Mouse (Mus musculus) embryonic facial prominence, embryonic 15.5 days (tissue): ENCODE measurements around the gene Qsox1. TPM values are rescaled to one million over a fixed set of nuclear protein-coding genes. Genes with fewer than 3 reads are reported as not detected.
A peak's percentile ranks its signal among the peaks of the same experiment; 100 is the strongest.

ENCODE experiments used
- ATAC-seq: fragments of 200-750 bp; cut with Nextera tagmentation; 2 replicates; pipeline ENCODE4 v1.8.0; 2017; ENCODE audit warnings: low read depth, moderate TSS enrichment; ENCODE audit not compliant: insufficient number of reproducible peaks, low FRiP score, low TSS enrichment
- H3K27ac ChIP-seq: fragments of 300-500 bp; sonication (generic); replicated peaks from 2 replicates; pipeline ENCODE4 v1.5.1; 2015; ENCODE audit warnings: mild to moderate bottlenecking, inconsistent platforms
- H3K27me3 ChIP-seq: fragments of 300-500 bp; sonication (generic); 2 replicates; pipeline ENCODE4 v1.6.1; 2015; ENCODE audit warnings: inconsistent platforms
- H3K36me3 ChIP-seq: fragments of 300-500 bp; sonication (generic); 2 replicates; pipeline ENCODE4 v1.6.1; 2015; ENCODE audit warnings: mild to moderate bottlenecking, inconsistent platforms
- H3K4me1 ChIP-seq: fragments of 300-500 bp; sonication (generic); 2 replicates; pipeline ENCODE4 v1.6.1; 2015; ENCODE audit warnings: inconsistent platforms
- H3K4me2 ChIP-seq: fragments of 300-500 bp; sonication (generic); replicated peaks from 2 replicates; pipeline ENCODE4 v1.6.1; 2015; ENCODE audit warnings: mild to moderate bottlenecking, inconsistent platforms
- H3K4me3 ChIP-seq: fragments of 300-500 bp; sonication (generic); replicated peaks from 2 replicates; pipeline ENCODE4 v1.5.1; 2015; ENCODE audit warnings: mild to moderate bottlenecking, inconsistent platforms
- H3K9ac ChIP-seq: fragments of 300-500 bp; sonication (generic); 2 replicates; pipeline ENCODE4 v1.6.1; 2015; ENCODE audit warnings: inconsistent platforms
- H3K9me3 ChIP-seq: fragments of 300-500 bp; sonication (generic); replicated peaks from 2 replicates; pipeline ENCODE4 v1.6.1; 2016; ENCODE audit warnings: inconsistent platforms
- WGBS: fragments of 180-500 bp; shearing (Covaris S2); methylation state at CpG from one replicate; pipeline ENCODE4 v1.1.7; 2015; 5-methylcytosine and 5-hydroxymethylcytosine counted together
- polyA plus RNA-seq: library from polyadenylated mRNA; unstranded; fragments of >200 nt; fragmentation: Nextera tagmentation; extraction: Ambion mirVana; gene quantifications from 2 replicates; pipeline ENCODE4 v1.2.1, GENCODE M21; 2015

The Qsox1 gene
- polyA plus RNA-seq, 1 experiment from 2014 or later: 41.4 TPM

GRCm38 (mm10) chr1:155759167-155759566 lies 53.5 kb downstream of the Qsox1 start:
- no peak overlapping the region for H3K4me2 ChIP-seq
- H3K9ac ChIP-seq: no peak overlapping the region
- 13% methylated on average over 12 of the region's 12 CpGs for WGBS
- ATAC-seq: no peak
- no peak overlapping the region for H3K4me3 ChIP-seq
- peaks cover 10% of the 10 kb centered on the region; the same call in 1 of the 2 replicates for H3K27me3 ChIP-seq
- no peaks in the 10 kb centered on the region for H3K36me3 ChIP-seq
- 0 out of 2 replicates have a peak, but pooled peaks cover 3% of the 10 kb centered on the region for H3K4me1 ChIP-seq
- H3K27ac ChIP-seq: no peak overlapping the region
- H3K9me3 ChIP-seq: no peaks in the 10 kb centered on the region

GRCm38 (mm10) chr1:155758711-155759110 lies 54.0 kb downstream of the Qsox1 start:
- Histone ChIP-seq H3K4me1 (0 out of 2 replicates have a peak, but pooled peaks cover 3% of the 10 kb centered on the region), H3K27me3 (peaks cover 13% of the 10 kb centered on the region), H3K27ac (no peak overlapping the region), H3K36me3 (no peaks in the 10 kb centered on the region), H3K9ac (no peak overlapping the region), H3K9me3 (no peaks in the 10 kb centered on the region), H3K4me3 (no peak overlapping the region), H3K4me2 (no peak overlapping the region)
- no peak for ATAC-seq
- WGBS: 71% methylated on average over 4 of the region's 4 CpGs

- Histone ChIP-seq H3K4me3 (no peak overlapping the region), H3K4me1 (0 out of 2 replicates have a peak, but pooled peaks cover 3% of the 10 kb centered on the region), H3K4me2 (no peak overlapping the region), H3K27ac (no peak overlapping the region), H3K9me3 (no peaks in the 10 kb centered on the region), H3K9ac (no peak overlapping the region), H3K36me3 (no peaks in the 10 kb centered on the region), H3K27me3 (peaks cover 24% of the 10 kb centered on the region)
- no peak for ATAC-seq
- WGBS: 64% methylated on average over 7 of the region's 7 CpGs
Observed at GRCm38 (mm10) chr1:155757621-155758020, 55.1 kb downstream of the Qsox1 start.

- no peak overlapping the region for H3K27ac ChIP-seq
- no peak overlapping the region for H3K4me3 ChIP-seq
- no peaks in the 10 kb centered on the region for H3K9me3 ChIP-seq
- WGBS: 71% methylated on average over 9 of the region's 9 CpGs
- H3K27me3 ChIP-seq: peaks cover 55% of the 10 kb centered on the region
- no peak for ATAC-seq
- no peak overlapping the region for H3K9ac ChIP-seq
- no peaks in the 10 kb centered on the region for H3K4me1 ChIP-seq
- H3K36me3 ChIP-seq: no peaks in the 10 kb centered on the region
- H3K4me2 ChIP-seq: no peak overlapping the region
Observed at GRCm38 (mm10) chr1:155753411-155753810, 59.3 kb downstream of the Qsox1 start.

- ATAC-seq: no peak
- 55% methylated on average over 6 of the region's 6 CpGs for WGBS
- H3K4me2 ChIP-seq: no peak within 1 kb of the TSS
- peaks cover 72% of the 10 kb centered on the region for H3K27me3 ChIP-seq
- no peaks in the 10 kb centered on the region for H3K9me3 ChIP-seq
- H3K4me3 ChIP-seq: no peak within 1 kb of the TSS
- H3K27ac ChIP-seq: no peak within 1 kb of the TSS
- no peaks in the 10 kb centered on the region for H3K36me3 ChIP-seq
- H3K4me1 ChIP-seq: no peaks in the 10 kb centered on the region
- H3K9ac ChIP-seq: no peak within 1 kb of the TSS
Observed at GRCm38 (mm10) chr1:155751484-155752255, 61.0 kb downstream of the Qsox1 start, which contains the start of gene Lhx4. Gene Lhx4 (minus strand): TSS chr1:155751684.

GRCm38 (mm10) chr1:155750517-155751178 lies 62.0 kb downstream of the Qsox1 start:
- no peaks in the 10 kb centered on the region for H3K9me3 ChIP-seq
- H3K9ac ChIP-seq: no peak overlapping the region
- ATAC-seq: no peak
- no peaks in the 10 kb centered on the region for H3K36me3 ChIP-seq
- H3K4me1 ChIP-seq: no peaks in the 10 kb centered on the region
- H3K27ac ChIP-seq: no peak overlapping the region
- H3K27me3 ChIP-seq: peaks cover 82% of the 10 kb centered on the region
- H3K4me2 ChIP-seq: no peak overlapping the region
- no peak overlapping the region for H3K4me3 ChIP-seq
- WGBS: 10% methylated on average over 11 of the region's 11 CpGs

- Histone ChIP-seq H3K9ac (no peak overlapping the region), H3K27ac (no peak overlapping the region), H3K27me3 (peaks cover 86% of the 10 kb centered on the region), H3K4me2 (no peak overlapping the region), H3K4me3 (no peak overlapping the region), H3K9me3 (no peaks in the 10 kb centered on the region), H3K36me3 (no peaks in the 10 kb centered on the region), H3K4me1 (peaks cover 3% of the 10 kb centered on the region)
- ATAC-seq: no peak
- 70% methylated on average over 5 of the region's 5 CpGs for WGBS
Observed at GRCm38 (mm10) chr1:155747911-155748310, 64.8 kb downstream of the Qsox1 start.

- Histone ChIP-seq H3K4me3 (no peak overlapping the region), H3K36me3 (no peaks in the 10 kb centered on the region), H3K4me1 (peaks cover 12% of the 10 kb centered on the region), H3K9ac (no peak overlapping the region), H3K27me3 (peaks cover 86% of the 10 kb centered on the region), H3K27ac (no peak overlapping the region), H3K9me3 (no peaks in the 10 kb centered on the region), H3K4me2 (no peak overlapping the region)
- no peak for ATAC-seq
- WGBS: 15% methylated on average over 8 of the region's 8 CpGs
Observed at GRCm38 (mm10) chr1:155747011-155747410, 65.7 kb downstream of the Qsox1 start.

- Histone ChIP-seq H3K9me3 (no peaks in the 10 kb centered on the region), H3K36me3 (no peaks in the 10 kb centered on the region), H3K27me3 (peaks cover 88% of the 10 kb centered on the region), H3K27ac (no peak overlapping the region), H3K4me3 (peak overlapping the region; percentile 49), H3K9ac (no peak overlapping the region), H3K4me1 (peaks cover 29% of the 10 kb centered on the region), H3K4me2 (peak overlapping the region; percentile 95)
- 0 out of 2 replicates have a peak, but pooled peaks have one; percentile 25 for ATAC-seq
- WGBS: 1% methylated on average over 81 of the region's 81 CpGs
Observed at GRCm38 (mm10) chr1:155742411-155743363, 70.0 kb downstream of the Qsox1 start.

GRCm38 (mm10) chr1:155741988-155742387 lies 70.7 kb downstream of the Qsox1 start:
- H3K9ac ChIP-seq: no peak overlapping the region

More at GRCm38 (mm10) chr1:155741988-155742387, 70.7 kb downstream of the Qsox1 start:
- ATAC-seq: 0 out of 2 replicates have a peak, but pooled peaks have one; percentile 56
- Histone ChIP-seq H3K4me3 (peak overlapping the region; percentile 49), H3K27me3 (peaks cover 88% of the 10 kb centered on the region), H3K36me3 (no peaks in the 10 kb centered on the region), H3K4me2 (peak overlapping the region; percentile 95), H3K9me3 (no peaks in the 10 kb centered on the region), H3K4me1 (peaks cover 33% of the 10 kb centered on the region), H3K27ac (no peak overlapping the region)
- under 1% methylated on average over 26 of the region's 26 CpGs for WGBS
